Comparison of ENCODE assay signal across 34 mouse cellular contexts in genomic region chr10:76433925-76434324, GRCm38 (mm10). TPM values are rescaled to one million over a fixed set of nuclear protein-coding genes. Genes with fewer than 3 reads are reported as not detected.
"Had no signal": no experiment of that assay in that cellular context is flagged by ENCODE, and none has a peak within 500 bp of the region (broad histone marks: within the 10 kb centered on the region; RNA-seq: fewer than 3 reads in every experiment).

No protein-coding gene starts in this region.

- H3K9ac ChIP-seq: embryonic facial prominence, embryonic 12.5 days; embryonic facial prominence, embryonic 13.5 days; embryonic facial prominence, embryonic 15.5 days; forebrain, embryonic 12.5 days; forebrain, embryonic 13.5 days; forebrain, embryonic 15.5 days; forebrain, postnatal 0 days had no signal

- H3K4me1 ChIP-seq: embryonic facial prominence, embryonic 10.5 days; embryonic facial prominence, embryonic 12.5 days; embryonic facial prominence, embryonic 13.5 days; embryonic facial prominence, embryonic 15.5 days; forebrain, embryonic 10.5 days; forebrain, embryonic 12.5 days; forebrain, embryonic 13.5 days; forebrain, embryonic 15.5 days had no signal

- H3K4me2 ChIP-seq: embryonic facial prominence, embryonic 12.5 days; embryonic facial prominence, embryonic 13.5 days; embryonic facial prominence, embryonic 15.5 days; forebrain, embryonic 12.5 days; forebrain, embryonic 13.5 days; forebrain, embryonic 15.5 days had no signal

- ATAC-seq: forebrain, embryonic 13.5 days; forebrain, embryonic 14.5 days; forebrain, embryonic 15.5 days; forebrain, embryonic 16.5 days; forebrain, postnatal 0 days had no signal

- H3K27ac ChIP-seq: embryonic facial prominence, embryonic 10.5 days; embryonic facial prominence, embryonic 12.5 days; embryonic facial prominence, embryonic 13.5 days; embryonic facial prominence, embryonic 15.5 days; forebrain, embryonic 10.5 days; forebrain, embryonic 12.5 days; forebrain, embryonic 13.5 days; forebrain, embryonic 15.5 days; gastrocnemius, adult 2 months had no signal

- DNase-seq: cerebellum, adult 2 months; cerebellum, adult 8-10 months; cerebellum, adult 9-10 months; cerebellum, adult 9-11 months; cerebellum, postnatal 10 days; cerebellum, postnatal 14 days; cerebellum, postnatal 25 days; cerebellum, postnatal 36 days; embryo, embryonic 11 days; forebrain, postnatal 0 days; gastrocnemius, adult 2 months; gastrocnemius, postnatal 10 days; gastrocnemius, postnatal 14 days; gastrocnemius, postnatal 25 days; gastrocnemius, postnatal 36 days; heart, adult 11 months; heart, adult 18-20 months had no signal

- H3K9me3 ChIP-seq: embryonic facial prominence, embryonic 10.5 days; embryonic facial prominence, embryonic 12.5 days; embryonic facial prominence, embryonic 13.5 days; embryonic facial prominence, embryonic 15.5 days; forebrain, embryonic 10.5 days; forebrain, embryonic 12.5 days; forebrain, embryonic 13.5 days; forebrain, embryonic 15.5 days had no signal

- H3K4me3 ChIP-seq: embryonic facial prominence, embryonic 10.5 days; embryonic facial prominence, embryonic 12.5 days; embryonic facial prominence, embryonic 13.5 days; embryonic facial prominence, embryonic 15.5 days; erythroblast, embryonic 14.5 days; forebrain, embryonic 10.5 days; forebrain, embryonic 12.5 days; forebrain, embryonic 13.5 days; forebrain, embryonic 15.5 days; gastrocnemius, adult 2 months had no signal

- H3K27me3 ChIP-seq: embryonic facial prominence, embryonic 12.5 days; embryonic facial prominence, embryonic 13.5 days; embryonic facial prominence, embryonic 15.5 days; forebrain, embryonic 12.5 days; forebrain, embryonic 13.5 days; forebrain, embryonic 15.5 days had no signal

RNA-seq across cellular contexts. Expression of gene AC141477.1, which starts 6.3 kb away (rescaled TPM):
- polyA plus RNA-seq: cerebellum, adult 2 months; cortical plate, adult 2 months; embryonic facial prominence, embryonic 11.5 days; embryonic facial prominence, embryonic 12.5 days; embryonic facial prominence, embryonic 14.5 days; embryonic facial prominence, embryonic 15.5 days; erythroblast, embryonic 14.5 days; forebrain, embryonic 10.5 days; forebrain, embryonic 11.5 days; forebrain, embryonic 14.5 days; forebrain, embryonic 16.5 days; forebrain, postnatal 0 days; frontal cortex, adult 2 months; gonadal fat pad, adult 2 months had no signal

RNA-seq across cellular contexts. Expression of gene 2610028H24Rik, which starts 15.0 kb away (rescaled TPM):
- polyA plus RNA-seq: cerebellum, adult 2 months; embryonic facial prominence, embryonic 10.5 days; embryonic facial prominence, embryonic 11.5 days; embryonic facial prominence, embryonic 12.5 days; embryonic facial prominence, embryonic 13.5 days; erythroblast, embryonic 14.5 days; forebrain, embryonic 10.5 days; forebrain, embryonic 11.5 days; forebrain, embryonic 12.5 days; forebrain, embryonic 13.5 days; forebrain, embryonic 14.5 days; forebrain, embryonic 15.5 days; forebrain, embryonic 16.5 days; frontal cortex, adult 2 months had no signal
